Mouse (Mus musculus): Measurements from ENCODE around the gene Carmil3. TPM values are rescaled to one million over a fixed set of nuclear protein-coding genes. Genes with fewer than 3 reads are reported as not detected.

Gene Carmil3
- total and polyA plus RNA-seq, 2 experiments from 2014 or later, result 37.6 to 118 TPM

DNA sequence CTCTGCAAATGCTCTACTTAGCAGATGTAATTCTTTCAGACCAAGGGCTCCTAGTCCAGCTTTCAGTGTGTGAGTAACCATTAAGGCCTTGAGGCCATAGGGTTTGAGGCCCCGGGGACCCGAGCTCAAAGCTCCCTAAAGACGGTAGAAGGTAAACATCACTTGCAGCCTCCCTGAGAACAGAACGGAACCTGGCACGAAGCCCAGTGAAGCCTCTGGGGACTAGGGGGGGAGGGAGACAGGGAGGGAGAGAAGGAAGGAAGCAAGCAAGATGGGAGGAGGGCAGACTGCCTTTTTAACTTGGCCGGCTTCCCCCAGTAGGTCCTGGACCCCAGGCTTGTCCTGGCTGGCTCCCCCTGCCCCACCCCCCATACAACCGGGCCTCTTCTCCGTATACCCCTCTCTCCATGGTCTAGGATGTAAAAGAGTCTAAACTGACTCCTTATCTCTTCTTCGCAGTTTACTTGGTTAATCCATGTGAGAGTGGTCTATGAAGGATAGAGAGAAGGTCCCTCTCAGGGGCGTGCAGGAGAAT lies 50.4 kb downstream of the Carmil3 start:
- H3K4me3 ChIP-seq (ENCODE audit: low read depth, low read length), result peak overlapping the region; percentile 51
- peak; percentile 72 for DNase-seq (ENCODE audit: low spot score)
- peak; percentile 63 for ATAC-seq (ENCODE audit: low FRiP score)
- H3K9ac ChIP-seq (replicated peaks; ENCODE audit: low read length, poor library complexity, severe bottlenecking), result peak overlapping the region; percentile 75
- 5% methylated on average over 9 of the region's 10 CpGs for WGBS
- 0 out of 2 replicates have a peak, but pooled peaks cover 2% of the 10 kb centered on the region for H3K4me1 ChIP-seq (ENCODE audit: insufficient read depth, low read length)
- no peaks in the 10 kb centered on the region for H3K9me3 ChIP-seq (ENCODE audit: low read length)
- TF ChIP-seq CTCF (IDR thresholded peaks at IDR 0.05), result no peak
- H3K27me3 ChIP-seq (ENCODE audit: insufficient read depth, low read length), result no peaks in the 10 kb centered on the region
- peak overlapping the region; percentile 90 for H3K27ac ChIP-seq (ENCODE audit: low read depth, low read length)
- H3K36me3 ChIP-seq (ENCODE audit: insufficient read depth, low read length), result peaks cover 20% of the 10 kb centered on the region
- peak overlapping the region; percentile 75 for H3K4me2 ChIP-seq (ENCODE audit: low read depth, low read length, poor library complexity, severe bottlenecking)

DNA sequence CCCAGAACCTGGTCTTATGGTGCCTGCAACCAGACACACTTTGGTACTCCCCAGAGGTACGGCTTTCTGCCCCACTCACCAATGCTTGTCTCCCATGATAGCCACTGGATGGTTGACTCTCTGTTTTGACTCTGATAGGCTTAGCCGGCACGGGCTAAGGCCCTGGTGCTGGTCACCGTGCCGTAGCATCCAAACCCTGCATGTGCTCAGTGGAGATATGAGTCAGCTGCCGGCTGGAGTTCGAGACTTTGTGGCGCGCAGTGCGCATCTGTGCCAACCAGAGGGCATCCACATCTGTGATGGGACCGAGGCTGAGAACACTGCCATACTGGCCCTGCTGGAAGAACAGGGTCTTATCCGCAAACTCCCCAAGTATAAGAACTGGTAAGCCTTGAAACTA lies 51.8 kb downstream of the Carmil3 start:
- no peaks in the 10 kb centered on the region for H3K9me3 ChIP-seq (ENCODE audit: low read length)
- H3K4me2 ChIP-seq (ENCODE audit: low read depth, low read length, poor library complexity, severe bottlenecking), result no peak overlapping the region
- H3K27ac ChIP-seq (ENCODE audit: low read depth, low read length), result no peak overlapping the region
- peaks cover 30% of the 10 kb centered on the region for H3K36me3 ChIP-seq (ENCODE audit: insufficient read depth, low read length)
- ATAC-seq (ENCODE audit: low FRiP score), result no peak
- H3K4me1 ChIP-seq (ENCODE audit: insufficient read depth, low read length), result 0 out of 2 replicates have a peak, but pooled peaks cover 2% of the 10 kb centered on the region
- H3K4me3 ChIP-seq (ENCODE audit: low read depth, low read length), result no peak overlapping the region
- DNase-seq (ENCODE audit: low spot score), result no peak
- TF ChIP-seq CTCF (IDR thresholded peaks at IDR 0.05), result no peak
- WGBS, result 98% methylated on average over 12 of the region's 12 CpGs
- no peak overlapping the region for H3K9ac ChIP-seq (replicated peaks; ENCODE audit: low read length, poor library complexity, severe bottlenecking)
- no peaks in the 10 kb centered on the region for H3K27me3 ChIP-seq (ENCODE audit: insufficient read depth, low read length)

DNA sequence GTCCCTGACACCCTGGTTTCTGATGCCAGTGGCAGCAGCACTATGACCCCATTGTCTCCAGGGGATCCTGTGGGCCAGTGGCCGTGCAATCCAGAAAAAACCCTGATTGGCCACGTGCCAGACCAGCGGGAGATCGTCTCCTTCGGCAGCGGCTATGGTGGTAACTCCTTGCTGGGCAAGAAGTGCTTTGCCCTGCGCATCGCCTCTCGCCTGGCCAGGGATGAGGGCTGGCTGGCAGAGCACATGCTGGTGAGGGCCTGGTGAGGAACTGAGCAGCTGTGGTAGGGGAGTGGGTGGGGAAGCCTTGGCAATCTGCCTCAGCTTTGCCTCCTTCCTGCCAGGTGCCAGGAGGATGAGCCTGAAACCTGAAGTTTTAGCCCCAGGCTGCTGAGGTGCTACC lies 53.9 kb downstream of the Carmil3 start:
- Histone ChIP-seq H3K27ac (ENCODE audit: low read depth, low read length) (no peak overlapping the region), H3K27me3 (ENCODE audit: insufficient read depth, low read length) (no peaks in the 10 kb centered on the region), H3K4me1 (ENCODE audit: insufficient read depth, low read length) (0 out of 2 replicates have a peak, but pooled peaks cover 2% of the 10 kb centered on the region), H3K9me3 (ENCODE audit: low read length) (no peaks in the 10 kb centered on the region), H3K4me2 (ENCODE audit: low read depth, low read length, poor library complexity, severe bottlenecking) (no peak overlapping the region), H3K9ac (replicated peaks; ENCODE audit: low read length, poor library complexity, severe bottlenecking) (no peak overlapping the region), H3K4me3 (ENCODE audit: low read depth, low read length) (no peak overlapping the region), H3K36me3 (ENCODE audit: insufficient read depth, low read length) (peaks cover 48% of the 10 kb centered on the region)
- DNase-seq (ENCODE audit: low spot score), result no peak
- ATAC-seq (ENCODE audit: low FRiP score), result no peak
- WGBS, result 70% methylated on average over 9 of the region's 9 CpGs
- TF ChIP-seq CTCF (IDR thresholded peaks at IDR 0.05), result no peak

DNA sequence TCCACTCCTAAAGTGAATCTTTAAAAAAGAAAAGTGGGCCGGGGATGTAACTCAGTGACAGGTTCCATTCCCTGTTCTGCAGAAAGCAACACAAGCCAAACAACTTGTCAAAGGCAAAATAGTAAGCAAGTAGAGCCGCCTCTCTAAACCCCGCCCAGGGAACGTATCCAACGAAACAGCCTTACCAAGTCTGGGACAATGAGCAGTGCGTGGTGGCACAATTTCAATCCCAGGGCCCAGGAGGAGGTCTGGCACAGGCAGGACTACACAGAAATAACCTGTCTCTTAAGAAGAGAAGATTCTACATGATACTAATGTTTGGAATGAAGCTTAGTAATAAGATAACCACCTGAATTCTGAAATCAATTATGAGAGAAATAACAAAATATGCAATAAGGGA lies 59.7 kb downstream of the Carmil3 start:
- WGBS, result 80% methylated on average over 6 of the region's 6 CpGs
- DNase-seq (ENCODE audit: low spot score), result no peak
- no peaks in the 10 kb centered on the region for H3K9me3 ChIP-seq (ENCODE audit: low read length)
- ATAC-seq (ENCODE audit: low FRiP score), result no peak
- H3K4me2 ChIP-seq (ENCODE audit: low read depth, low read length, poor library complexity, severe bottlenecking), result no peak overlapping the region
- H3K4me1 ChIP-seq (ENCODE audit: insufficient read depth, low read length), result no peaks in the 10 kb centered on the region
- no peaks in the 10 kb centered on the region for H3K27me3 ChIP-seq (ENCODE audit: insufficient read depth, low read length)
- no peak overlapping the region for H3K27ac ChIP-seq (ENCODE audit: low read depth, low read length)
- H3K9ac ChIP-seq (replicated peaks; ENCODE audit: low read length, poor library complexity, severe bottlenecking), result no peak overlapping the region
- no peak overlapping the region for H3K4me3 ChIP-seq (ENCODE audit: low read depth, low read length)
- peaks cover 42% of the 10 kb centered on the region for H3K36me3 ChIP-seq (ENCODE audit: insufficient read depth, low read length)
- TF ChIP-seq CTCF (IDR thresholded peaks at IDR 0.05), result no peak

DNA sequence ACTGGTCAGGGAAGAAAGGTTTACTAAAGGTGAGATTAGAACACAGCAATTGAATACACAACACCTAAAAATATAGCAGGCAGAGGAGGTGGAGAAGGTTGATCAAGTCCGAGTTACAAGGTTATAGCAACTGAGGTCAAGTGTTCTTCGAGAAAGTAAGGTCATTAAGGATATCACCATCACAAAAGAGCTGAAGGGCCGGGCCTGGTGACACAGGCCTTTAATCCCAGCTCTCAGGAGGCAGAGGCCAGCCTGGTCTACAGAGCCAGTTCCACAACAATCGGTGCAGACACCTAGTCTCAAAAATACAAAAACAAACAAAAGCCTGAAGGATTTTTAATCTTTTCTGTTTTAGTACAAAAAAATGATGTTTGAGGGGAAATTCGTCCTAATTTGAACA lies 60.9 kb downstream of the Carmil3 start:
- H3K4me1 ChIP-seq (ENCODE audit: insufficient read depth, low read length), result no peaks in the 10 kb centered on the region
- ATAC-seq (ENCODE audit: low FRiP score) (no peak), DNase-seq (ENCODE audit: low spot score) (no peak)
- no peak overlapping the region for H3K9ac ChIP-seq (replicated peaks; ENCODE audit: low read length, poor library complexity, severe bottlenecking)
- H3K36me3 ChIP-seq (ENCODE audit: insufficient read depth, low read length), result peaks cover 32% of the 10 kb centered on the region
- H3K4me3 ChIP-seq (ENCODE audit: low read depth, low read length), result no peak overlapping the region
- 69% methylated on average over 5 of the region's 5 CpGs for WGBS
- H3K4me2 ChIP-seq (ENCODE audit: low read depth, low read length, poor library complexity, severe bottlenecking), result no peak overlapping the region
- H3K9me3 ChIP-seq (ENCODE audit: low read length), result no peaks in the 10 kb centered on the region
- no peak for TF ChIP-seq CTCF (IDR thresholded peaks at IDR 0.05)
- H3K27ac ChIP-seq (ENCODE audit: low read depth, low read length), result no peak overlapping the region
- H3K27me3 ChIP-seq (ENCODE audit: insufficient read depth, low read length), result no peaks in the 10 kb centered on the region

DNA sequence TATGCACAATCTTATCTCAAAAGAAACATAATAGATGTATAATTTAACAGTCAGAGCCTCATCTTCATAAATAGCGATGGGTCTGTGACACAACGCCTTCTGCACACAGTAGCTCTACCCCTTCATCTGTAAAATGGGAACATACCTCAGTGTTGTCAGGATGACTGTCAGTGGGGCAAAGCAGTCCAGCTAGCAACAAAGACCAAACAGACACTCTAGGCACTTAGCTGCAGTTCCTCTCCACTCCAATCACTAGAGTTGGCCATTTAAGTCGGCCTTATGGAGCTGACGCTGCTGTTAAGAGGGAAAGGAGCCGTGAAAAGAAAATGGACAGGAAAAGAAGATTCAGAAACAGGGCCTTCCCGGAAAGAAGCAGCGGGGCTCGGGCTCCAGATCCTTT lies 61.3 kb downstream of the Carmil3 start:
- Histone ChIP-seq H3K4me2 (ENCODE audit: low read depth, low read length, poor library complexity, severe bottlenecking) (no peak overlapping the region), H3K27ac (ENCODE audit: low read depth, low read length) (no peak overlapping the region), H3K4me1 (ENCODE audit: insufficient read depth, low read length) (no peaks in the 10 kb centered on the region), H3K9me3 (ENCODE audit: low read length) (no peaks in the 10 kb centered on the region), H3K4me3 (ENCODE audit: low read depth, low read length) (no peak overlapping the region), H3K27me3 (ENCODE audit: insufficient read depth, low read length) (no peaks in the 10 kb centered on the region), H3K9ac (replicated peaks; ENCODE audit: low read length, poor library complexity, severe bottlenecking) (no peak overlapping the region), H3K36me3 (ENCODE audit: insufficient read depth, low read length) (peaks cover 28% of the 10 kb centered on the region)
- DNase-seq (ENCODE audit: low spot score) (no peak), ATAC-seq (ENCODE audit: low FRiP score) (no peak)
- no peak for TF ChIP-seq CTCF (IDR thresholded peaks at IDR 0.05)
- 92% methylated on average over 8 of the region's 8 CpGs for WGBS

Measured in midbrain, postnatal 0 days (tissue).